9 mouse cellular contexts compared by ENCODE assay signal in genomic region chr9:123850705-123851061, GRCm38 (mm10). TPM values are rescaled to one million over a fixed set of nuclear protein-coding genes. Genes with fewer than 3 reads are reported as not detected.
A peak's percentile ranks its signal among the peaks of the same experiment; 100 is the strongest.
DNase-seq lines count a peak whose midpoint lies in the region; ATAC-seq and TF ChIP-seq lines count a peak whose summit lies in the region.
"Had no signal": no experiment of that assay in that cellular context is flagged by ENCODE, and none has a peak within 500 bp of the region (broad histone marks: within the 10 kb centered on the region; RNA-seq: fewer than 3 reads in every experiment).

No protein-coding gene starts in this region.

- peaks cover 5% of the 10 kb centered on the region for H3K36me3 ChIP-seq in G1E (replicated peaks)
- H3K36me3 ChIP-seq in embryonic facial prominence, embryonic 11.5 days (replicated peaks; ENCODE audit: control insufficient read depth, insufficient read depth, low read depth, low read length), result no peaks in the 10 kb centered on the region
- H3K36me3 ChIP-seq in heart, embryonic 10.5 days, result no peaks in the 10 kb centered on the region
- H3K36me3 ChIP-seq in stomach, embryonic 15.5 days, result no peaks in the 10 kb centered on the region

- peak overlapping the region; percentile 57 for H3K4me2 ChIP-seq in embryonic facial prominence, embryonic 11.5 days (ENCODE audit: low read depth, low read length)
- H3K4me2 ChIP-seq in stomach, embryonic 15.5 days, result peak overlapping the region; percentile 56

- no peaks in the 10 kb centered on the region for H3K9me3 ChIP-seq in G1E (replicated peaks)
- no peaks in the 10 kb centered on the region for H3K9me3 ChIP-seq in embryonic facial prominence, embryonic 11.5 days (replicated peaks; ENCODE audit: control insufficient read depth, low read length)
- H3K9me3 ChIP-seq in heart, embryonic 10.5 days, result no peaks in the 10 kb centered on the region
- H3K9me3 ChIP-seq in stomach, embryonic 15.5 days, result no peaks in the 10 kb centered on the region

- H3K27ac ChIP-seq in embryonic facial prominence, embryonic 11.5 days (replicated peaks; ENCODE audit: low read depth, low read length), result no peak overlapping the region
- peak overlapping the region; percentile 90 for H3K27ac ChIP-seq in heart, embryonic 10.5 days
- H3K27ac ChIP-seq in stomach, embryonic 15.5 days, result peak overlapping the region; percentile 97; the same call in 1 of the 2 replicates

- ATAC-seq in G1E (ENCODE audit: extremely low read depth, insufficient number of reproducible peaks, low FRiP score, poor library complexity, severe bottlenecking), result no peak
- no peak for ATAC-seq in embryonic facial prominence, embryonic 11.5 days (replicated peaks; ENCODE audit: insufficient number of reproducible peaks, low FRiP score, low TSS enrichment, low read depth)
- no peak for ATAC-seq in stomach, embryonic 15.5 days (ENCODE audit: insufficient read depth, low FRiP score, low read depth)

- DNase-seq in 416B (ENCODE audit: low read depth) (peak; percentile 83), G1E (ENCODE audit: low spot score) (no peak)
- DNase-seq in embryonic facial prominence, embryonic 11.5 days (ENCODE audit: low spot score), result peak; percentile 32
- no peak for DNase-seq in heart, embryonic 10.5 days (ENCODE audit: low spot score)
- DNase-seq in kidney, postnatal 36 days, result peak; percentile 7 to 20
- DNase-seq in lung, postnatal 4 days, result peak; percentile 57 to 61
- DNase-seq in urinary bladder, postnatal 25 days (ENCODE audit: low spot score), result no peak

- no peak for TF ChIP-seq CTCF in G1E (IDR thresholded peaks at IDR 0.05; ENCODE audit: low read depth, low read length)

- peaks cover 45% of the 10 kb centered on the region for H3K4me1 ChIP-seq in G1E (ENCODE audit: insufficient read depth, low read depth, low read length)
- no peaks in the 10 kb centered on the region for H3K4me1 ChIP-seq in embryonic facial prominence, embryonic 11.5 days (ENCODE audit: control insufficient read depth, insufficient read depth, low read length)
- peaks cover 19% of the 10 kb centered on the region for H3K4me1 ChIP-seq in heart, embryonic 10.5 days
- H3K4me1 ChIP-seq in stomach, embryonic 15.5 days, result peaks cover 7% of the 10 kb centered on the region; the same call in 1 of the 2 replicates

- H3K4me3 ChIP-seq in G1E (ENCODE audit: low read depth, low read length), result peak overlapping the region; percentile 83
- H3K4me3 ChIP-seq in embryonic facial prominence, embryonic 11.5 days (ENCODE audit: low read depth, low read length), result peak overlapping the region; percentile 68
- peak overlapping the region; percentile 74 for H3K4me3 ChIP-seq in heart, embryonic 10.5 days
- H3K4me3 ChIP-seq in stomach, embryonic 15.5 days (replicated peaks), result peak overlapping the region; percentile 76

- 9% methylated on average over 2 of the region's 2 CpGs for WGBS in embryonic facial prominence, embryonic 11.5 days
- WGBS in heart, embryonic 10.5 days, result 7% methylated on average over 2 of the region's 2 CpGs
- WGBS in stomach, embryonic 15.5 days, result 2% methylated on average over 2 of the region's 2 CpGs

- H3K9ac ChIP-seq in embryonic facial prominence, embryonic 11.5 days (replicated peaks; ENCODE audit: low read length), result peak overlapping the region; percentile 78
- peak overlapping the region; percentile 79; the same call in 1 of the 2 replicates for H3K9ac ChIP-seq in stomach, embryonic 15.5 days

- H3K27me3 ChIP-seq in G1E (ENCODE audit: insufficient read depth, low read length), result no peaks in the 10 kb centered on the region
- H3K27me3 ChIP-seq in embryonic facial prominence, embryonic 11.5 days (ENCODE audit: control insufficient read depth, insufficient read depth, low read length), result no peaks in the 10 kb centered on the region
- H3K27me3 ChIP-seq in heart, embryonic 10.5 days (ENCODE audit: insufficient read depth, poor library complexity, severe bottlenecking), result no peaks in the 10 kb centered on the region
- H3K27me3 ChIP-seq in stomach, embryonic 15.5 days (replicated peaks), result no peaks in the 10 kb centered on the region

RNA-seq across cellular contexts. Expression of gene Fyco1, which starts 1.0 kb away (rescaled TPM):
- total RNA-seq in G1E (2014; fragmentation: Nextera tagmentation), result 29.6 and 30.5 TPM in 2 replicates
- 11.8 and 12.1 TPM in 2 replicates for total RNA-seq in G1E (2017)
- polyA plus RNA-seq in G1E (2012), result 2.2 and 2.4 TPM in 2 replicates
- polyA plus RNA-seq in embryonic facial prominence, embryonic 11.5 days (2014; fragmentation: Nextera tagmentation; extraction: Ambion mirVana), result 5.1 and 5.8 TPM in 2 replicates
- polyA plus RNA-seq in heart, embryonic 10.5 days (2016; fragmentation: Nextera tagmentation; extraction: Ambion mirVana), result 20.5 and 31.8 TPM in 2 replicates
- 15.6 and 16.3 TPM in 2 replicates for polyA plus RNA-seq in stomach, embryonic 15.5 days (2015; fragmentation: Nextera tagmentation; extraction: Ambion mirVana)

RNA-seq across cellular contexts. Expression of gene Xcr1, which starts 11.1 kb away (rescaled TPM):
- total RNA-seq in G1E (2014; fragmentation: Nextera tagmentation), result not detected in 2 replicates
- 0.06 and 0.11 TPM in 2 replicates for total RNA-seq in G1E (2017)
- not detected in 2 replicates for polyA plus RNA-seq in G1E (2012)
- polyA plus RNA-seq in embryonic facial prominence, embryonic 11.5 days (2014; fragmentation: Nextera tagmentation; extraction: Ambion mirVana), result not detected in 2 replicates
- 0.06 TPM in 1 of 2 replicates, not detected in the other for polyA plus RNA-seq in heart, embryonic 10.5 days (2016; fragmentation: Nextera tagmentation; extraction: Ambion mirVana)
- not detected in 2 replicates for polyA plus RNA-seq in stomach, embryonic 15.5 days (2015; fragmentation: Nextera tagmentation; extraction: Ambion mirVana)
- total RNA-seq: gastrocnemius, postnatal 36 days had no signal

RNA-seq across cellular contexts. Expression of gene Cxcr6, which starts 44.4 kb away (rescaled TPM):
- total RNA-seq in G1E (2014; fragmentation: Nextera tagmentation) (not detected in 2 replicates), G1E (2017) (0.12 and 0.27 TPM in 2 replicates)
- polyA plus RNA-seq in G1E (2012), result not detected in 2 replicates
- polyA plus RNA-seq in embryonic facial prominence, embryonic 11.5 days (2014; fragmentation: Nextera tagmentation; extraction: Ambion mirVana), result 0.18 TPM in 1 of 2 replicates, not detected in the other
- polyA plus RNA-seq in heart, embryonic 10.5 days (2016; fragmentation: Nextera tagmentation; extraction: Ambion mirVana), result 0.09 and 0.26 TPM in 2 replicates
- 0.88 and 1.1 TPM in 2 replicates for polyA plus RNA-seq in stomach, embryonic 15.5 days (2015; fragmentation: Nextera tagmentation; extraction: Ambion mirVana)
- total RNA-seq: gastrocnemius, postnatal 36 days had no signal

Comparison
In these comparisons a context has a peak if more than half of its experiments do, and no peak if none do; other contexts are left out.
1. DNase-seq: peak in 416B (single experiment), embryonic facial prominence, embryonic 11.5 days (single experiment), kidney, postnatal 36 days (2 of 2) and lung, postnatal 4 days (2 of 2); none in G1E (single experiment), heart, embryonic 10.5 days (single experiment) and urinary bladder, postnatal 25 days (single experiment).
2. Peak in every context shown above with its lines, with median percentiles within 50 percentile points of each other: H3K4me3 ChIP-seq.